Mouse (Mus musculus): ENCODE measurements around the gene Slc44a3. TPM values are rescaled to one million over a fixed set of nuclear protein-coding genes. Genes with fewer than 3 reads are reported as not detected.

Slc44a3 gene
- polyA plus RNA-seq (2014; fragmentation: Illumina TruSeq; extraction: RNeasy Lipid Tissue Mini Kit (QIAGEN cat#74804); ENCODE audit: low read depth, low replicate concordance): 4.9 TPM

DNA sequence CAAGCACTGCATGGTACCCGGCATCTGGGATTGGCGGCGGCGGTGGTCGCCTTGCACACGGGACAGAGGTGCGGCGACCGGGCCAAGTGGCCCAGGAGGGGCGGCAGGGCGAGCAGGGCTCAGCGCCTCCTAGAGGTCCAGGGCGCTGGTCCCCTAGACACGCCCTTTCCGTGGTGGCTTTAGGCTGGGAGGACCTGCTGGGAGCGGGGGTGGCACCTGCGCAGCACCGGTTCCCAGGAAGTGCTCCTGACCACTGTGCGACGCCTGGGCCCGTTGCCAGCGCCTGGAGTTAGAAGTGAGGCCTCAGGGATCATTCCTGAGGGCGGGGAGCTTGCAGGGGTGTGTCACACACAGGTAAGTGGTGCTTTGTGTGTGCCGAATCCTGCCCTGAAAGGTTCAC is at the start of gene Slc44a3:
Gene Slc44a3, minus strand, starts transcription at position 229 of the 400 bp plus-strand sequence.

DNA sequence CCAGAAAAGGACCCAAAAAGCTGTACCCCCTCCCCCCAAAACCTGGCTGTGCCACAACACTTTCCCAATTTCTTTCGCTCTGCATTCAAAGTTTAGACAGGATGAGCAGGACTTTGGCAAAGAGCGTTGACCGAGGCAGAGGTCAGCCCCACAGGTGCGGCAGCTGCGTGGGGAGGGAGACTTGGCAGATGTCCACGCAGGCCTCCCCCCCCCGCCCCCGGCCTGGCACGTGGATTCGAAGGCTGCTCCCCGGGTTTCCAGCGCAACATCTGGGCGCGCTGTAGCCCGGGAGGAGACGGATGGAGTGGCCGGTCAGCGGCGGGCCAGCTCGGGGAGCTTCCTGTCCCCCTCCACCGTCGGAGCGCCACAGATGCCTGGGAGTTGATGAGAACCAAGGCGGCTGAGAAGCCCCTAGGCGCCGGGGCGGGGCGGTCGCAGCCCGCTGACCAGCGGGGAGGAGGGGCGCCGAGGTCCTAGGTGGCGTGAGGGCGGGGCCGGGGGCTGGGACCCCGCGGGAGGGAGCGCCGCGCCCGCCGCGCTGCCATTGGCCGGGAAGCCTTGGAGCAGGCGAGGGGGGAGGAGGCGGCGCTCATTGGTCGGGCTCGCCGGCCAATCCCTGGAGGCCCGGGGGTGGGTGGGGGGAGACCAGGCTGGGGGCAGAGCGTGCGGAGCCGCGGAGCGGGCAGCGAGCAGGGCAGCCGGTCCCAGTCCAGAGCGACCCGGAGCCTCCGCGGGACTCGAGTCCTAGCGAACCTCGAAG is 106.2 kb downstream of the Slc44a3 start, which contains the start of gene Cnn3:
Gene Cnn3, plus strand, starts transcription at position 637 of the 760 bp plus-strand sequence.

Other genes starting within 250 kb of the Slc44a3 start
- gene Tmem56, start 249.3 kb downstream of the Slc44a3 start, polyA plus RNA-seq (2014; fragmentation: Illumina TruSeq; extraction: RNeasy Lipid Tissue Mini Kit (QIAGEN cat#74804); ENCODE audit: low read depth, low replicate concordance): 674 TPM
- gene Alg14, start 240.6 kb downstream of the Slc44a3 start, polyA plus RNA-seq (2014; fragmentation: Illumina TruSeq; extraction: RNeasy Lipid Tissue Mini Kit (QIAGEN cat#74804); ENCODE audit: low read depth, low replicate concordance): 5.9 TPM
- 13.4 TPM for gene Cnn3, start 105.9 kb downstream of the Slc44a3 start, polyA plus RNA-seq (2014; fragmentation: Illumina TruSeq; extraction: RNeasy Lipid Tissue Mini Kit (QIAGEN cat#74804); ENCODE audit: low read depth, low replicate concordance)
- gene 4930432M17Rik, start 138.4 kb upstream of the Slc44a3 start, polyA plus RNA-seq (2014; fragmentation: Illumina TruSeq; extraction: RNeasy Lipid Tissue Mini Kit (QIAGEN cat#74804); ENCODE audit: low read depth, low replicate concordance): not detected
- 9.2 TPM for gene F3, start 191.1 kb upstream of the Slc44a3 start, polyA plus RNA-seq (2014; fragmentation: Illumina TruSeq; extraction: RNeasy Lipid Tissue Mini Kit (QIAGEN cat#74804); ENCODE audit: low read depth, low replicate concordance)